Mouse (Mus musculus) liver, embryonic 14.5 days (tissue): ENCODE results near the gene Slc25a39. TPM values are rescaled to one million over a fixed set of nuclear protein-coding genes. Genes with fewer than 3 reads are reported as not detected.

Experiments used
- ATAC-seq: fragments of 200-750 bp; cut with Nextera tagmentation; 2 replicates; pipeline ENCODE4 v1.8.0; 2017; ENCODE audit warnings: moderate number of reproducible peaks, mild to moderate bottlenecking, moderate library complexity; ENCODE audit not compliant: insufficient read depth
- DNase-seq, 3 experiments: peaks; one replicate each; pipeline ENCODE4 v3.0.0-alpha.2; 2012 to 2013; ENCODE audit warnings: low read depth in 3 of 3, low spot score in 3 of 3
- H3K27ac ChIP-seq: fragments of 300-500 bp; sonication (generic); 2 replicates; pipeline ENCODE4 v1.5.1; 2014; ENCODE audit warnings: moderate library complexity, mild to moderate bottlenecking, control low read depth, inconsistent platforms
- H3K27me3 ChIP-seq: fragments of 300-500 bp; sonication (generic); 2 replicates; pipeline ENCODE4 v1.6.1; 2014; ENCODE audit warnings: mild to moderate bottlenecking, low read length, moderate library complexity; ENCODE audit not compliant: control insufficient read depth, insufficient read depth
- H3K36me3 ChIP-seq: fragments of 300-500 bp; sonication (generic); replicated peaks from 2 replicates; pipeline ENCODE4 v1.6.1; 2014; ENCODE audit warnings: low read depth; ENCODE audit not compliant: control insufficient read depth, insufficient read depth
- H3K4me1 ChIP-seq, 2 experiments: fragments of 200-500 bp in 1 of 2; fragments of 300-500 bp in 1 of 2; sonication (generic) in 1 of 2; replicated peaks; 2 replicates each; pipeline ENCODE4 v1.6.1; 2012 to 2014; ENCODE audit warnings: antibody characterized with exemption in 1 of 2, inconsistent platforms in 1 of 2, low read length in 1 of 2; ENCODE audit not compliant: control insufficient read depth in 2 of 2, insufficient read depth in 2 of 2
- H3K4me2 ChIP-seq: fragments of 300-500 bp; sonication (generic); 2 replicates; pipeline ENCODE4 v1.6.1; 2014; ENCODE audit warnings: low read depth, mild to moderate bottlenecking, control low read depth, moderate library complexity
- H3K4me3 ChIP-seq, 2 experiments: fragments of 200-500 bp in 1 of 2; fragments of 300-500 bp in 1 of 2; sonication (generic) in 1 of 2; 2 replicates each; pipeline ENCODE4 v1.5.1; 2012 to 2014; ENCODE audit warnings: low read depth in 2 of 2, low read length in 2 of 2, mild to moderate bottlenecking in 2 of 2, control low read depth in 1 of 2, inconsistent platforms in 1 of 2, moderate library complexity in 1 of 2; ENCODE audit not compliant: insufficient read depth in 1 of 2
- H3K9ac ChIP-seq: fragments of 300-500 bp; sonication (generic); replicated peaks from 2 replicates; pipeline ENCODE4 v1.6.1; 2014; ENCODE audit warnings: mild to moderate bottlenecking, control low read depth, moderate library complexity
- H3K9me3 ChIP-seq: fragments of 300-500 bp; sonication (generic); 2 replicates; pipeline ENCODE4 v1.6.1; 2016; ENCODE audit warnings: low read length, mixed read lengths; ENCODE audit not compliant: control insufficient read depth
- CTCF ChIP-seq: IDR thresholded peaks from 2 replicates; pipeline ENCODE4 v1.5.1; 2016; ENCODE audit warnings: antibody characterized with exemption, low read depth, control low read depth
- EP300 ChIP-seq: IDR thresholded peaks from 2 replicates; pipeline ENCODE4 v1.6.1; 2016; ENCODE audit warnings: antibody characterized with exemption, low read depth
- WGBS: fragments of 180-500 bp; shearing (Covaris S2); extraction: QIAGEN DNeasy Blood & Tissue Kit; methylation state at CpG from one replicate; pipeline ENCODE4 v1.1.7; 2014; ENCODE audit not compliant: insufficient replicate concordance; 5-methylcytosine and 5-hydroxymethylcytosine counted together
- polyA plus RNA-seq, 2 experiments: library from polyadenylated mRNA; depleted of rRNA in 1 of 2; stranded (reverse) in 1 of 2; unstranded in 1 of 2; fragments of >200 nt; fragmentation: Nextera tagmentation in 1 of 2; extraction: Ambion mirVana in 1 of 2; gene quantifications; 2 replicates each; pipeline versions ENCODE4 v1.2.1 to v1.2.3; 2012 to 2014

The Slc25a39 gene
- polyA plus RNA-seq, 2 experiments: 167 to 339 TPM

DNA sequence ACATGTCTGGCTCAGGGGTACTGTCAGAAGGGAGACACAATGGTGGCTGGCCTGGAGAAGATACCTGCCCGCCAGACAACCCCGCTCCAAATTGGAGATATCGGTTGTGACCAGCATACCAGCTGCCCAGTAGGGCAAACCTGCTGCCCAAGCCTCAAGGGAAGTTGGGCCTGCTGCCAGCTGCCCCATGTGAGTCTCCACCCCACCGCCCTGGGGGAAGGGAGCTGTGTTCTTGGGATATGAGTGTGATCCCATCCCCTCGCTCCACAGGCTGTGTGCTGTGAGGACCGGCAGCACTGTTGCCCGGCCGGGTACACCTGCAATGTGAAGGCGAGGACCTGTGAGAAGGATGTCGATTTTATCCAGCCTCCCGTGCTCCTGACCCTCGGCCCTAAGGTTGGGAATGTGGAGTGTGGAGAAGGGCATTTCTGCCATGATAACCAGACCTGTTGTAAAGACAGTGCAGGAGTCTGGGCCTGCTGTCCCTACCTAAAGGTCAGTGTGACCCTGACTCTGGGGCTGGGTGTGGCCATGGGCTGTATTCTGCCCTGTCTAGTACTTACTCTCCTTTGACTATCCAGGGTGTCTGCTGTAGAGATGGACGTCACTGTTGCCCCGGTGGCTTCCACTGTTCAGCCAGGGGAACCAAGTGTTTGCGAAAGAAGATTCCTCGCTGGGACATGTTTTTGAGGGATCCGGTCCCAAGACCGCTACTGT is 28.2 kb upstream of the Slc25a39 start:
- H3K27ac ChIP-seq: no peak overlapping the region
- ATAC-seq (no peak), DNase-seq (no peak)
- H3K4me1 ChIP-seq: 0 out of 4 replicates have a peak, but pooled peaks cover 0 to 6% of the 10 kb centered on the region in 2 experiments
- H3K27me3 ChIP-seq: peaks cover 23% of the 10 kb centered on the region
- H3K4me3 ChIP-seq: no peak overlapping the region
- no peak overlapping the region for H3K4me2 ChIP-seq
- no peak overlapping the region for H3K9ac ChIP-seq
- TF ChIP-seq CTCF: no peak
- no peak for TF ChIP-seq EP300
- H3K9me3 ChIP-seq: no peaks in the 10 kb centered on the region
- 79% methylated on average over 18 of the region's 18 CpGs for WGBS
- H3K36me3 ChIP-seq: no peaks in the 10 kb centered on the region

DNA sequence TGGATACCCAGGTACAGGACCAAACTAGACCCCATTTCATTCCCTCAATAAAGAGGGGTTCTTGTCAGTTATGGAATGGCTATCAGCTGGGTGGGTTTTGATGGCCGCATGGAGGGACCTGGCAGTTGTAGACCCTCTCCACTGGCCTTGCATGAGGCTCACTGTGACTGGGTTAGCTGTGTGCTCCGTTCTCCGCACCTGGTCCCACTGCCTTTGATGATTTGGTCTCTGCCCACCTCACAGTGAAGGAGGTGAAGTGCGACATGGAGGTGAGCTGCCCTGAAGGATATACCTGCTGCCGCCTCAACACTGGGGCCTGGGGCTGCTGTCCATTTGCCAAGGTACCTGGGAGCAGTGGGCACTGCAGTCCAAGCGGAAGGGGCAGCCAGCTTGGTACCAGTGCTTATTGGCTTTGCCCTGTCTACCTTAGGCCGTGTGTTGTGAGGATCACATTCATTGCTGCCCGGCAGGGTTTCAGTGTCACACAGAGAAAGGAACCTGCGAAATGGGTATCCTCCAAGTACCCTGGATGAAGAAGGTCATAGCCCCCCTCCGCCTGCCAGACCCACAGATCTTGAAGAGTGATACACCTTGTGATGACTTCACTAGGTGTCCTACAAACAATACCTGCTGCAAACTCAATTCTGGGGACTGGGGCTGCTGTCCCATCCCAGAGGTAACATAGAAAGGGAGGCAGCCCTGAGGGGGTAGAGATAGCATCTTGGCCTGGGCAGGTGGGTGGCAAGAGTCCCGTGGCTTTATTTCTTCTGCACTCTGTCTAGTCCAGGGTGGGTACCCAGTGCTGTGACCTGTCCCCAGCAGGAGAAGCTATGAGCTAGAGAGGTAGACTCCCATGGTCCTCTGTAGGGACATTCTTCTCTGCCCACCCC is 27.3 kb upstream of the Slc25a39 start:
- WGBS: 79% methylated on average over 11 of the region's 11 CpGs
- Histone ChIP-seq H3K9ac (no peak overlapping the region), H3K4me1 (peaks cover 0 to 6% of the 10 kb centered on the region in 2 experiments; a peak in 2 of 4 replicates), H3K36me3 (no peaks in the 10 kb centered on the region), H3K4me2 (no peak overlapping the region), H3K27ac (no peak overlapping the region), H3K9me3 (no peaks in the 10 kb centered on the region), H3K27me3 (peaks cover 23% of the 10 kb centered on the region), H3K4me3 (no peak overlapping the region)
- ATAC-seq (no peak), DNase-seq (no peak)
- TF ChIP-seq EP300 (no peak), CTCF (no peak)

- H3K4me3 ChIP-seq: no peak overlapping the region
- H3K4me2 ChIP-seq: no peak overlapping the region
- H3K4me1 ChIP-seq: peaks cover 5 to 12% of the 10 kb centered on the region in 2 experiments; a peak in 3 of 4 replicates
- peak; percentile 62 to 74 (median 66) for DNase-seq
- 16% methylated on average over 7 of the region's 7 CpGs for WGBS
- H3K27me3 ChIP-seq: peaks cover 19% of the 10 kb centered on the region
- H3K9ac ChIP-seq: no peak overlapping the region
- ATAC-seq: peak; percentile 17; the same call in 1 of the 2 replicates
- H3K9me3 ChIP-seq: no peaks in the 10 kb centered on the region
- H3K27ac ChIP-seq: no peak overlapping the region
- H3K36me3 ChIP-seq: no peaks in the 10 kb centered on the region
- TF ChIP-seq CTCF: peak; percentile 98
- TF ChIP-seq EP300: no peak
Observed at GRCm38 (mm10) chr11:102434406-102434805, 26.7 kb upstream of the Slc25a39 start.

- Histone ChIP-seq H3K27ac (no peak overlapping the region), H3K4me3 (no peak overlapping the region), H3K4me1 (peaks cover 5 to 14% of the 10 kb centered on the region in 2 experiments; a peak in 3 of 4 replicates), H3K9me3 (no peaks in the 10 kb centered on the region), H3K9ac (no peak overlapping the region), H3K27me3 (peaks cover 19% of the 10 kb centered on the region), H3K4me2 (no peak overlapping the region), H3K36me3 (no peaks in the 10 kb centered on the region)
- ATAC-seq (no peak), DNase-seq (no peak)
- 85% methylated on average over 7 of the region's 7 CpGs for WGBS
- TF ChIP-seq EP300: no peak
- no peak for TF ChIP-seq CTCF
Observed at GRCm38 (mm10) chr11:102433866-102434265, 26.1 kb upstream of the Slc25a39 start.

DNA sequence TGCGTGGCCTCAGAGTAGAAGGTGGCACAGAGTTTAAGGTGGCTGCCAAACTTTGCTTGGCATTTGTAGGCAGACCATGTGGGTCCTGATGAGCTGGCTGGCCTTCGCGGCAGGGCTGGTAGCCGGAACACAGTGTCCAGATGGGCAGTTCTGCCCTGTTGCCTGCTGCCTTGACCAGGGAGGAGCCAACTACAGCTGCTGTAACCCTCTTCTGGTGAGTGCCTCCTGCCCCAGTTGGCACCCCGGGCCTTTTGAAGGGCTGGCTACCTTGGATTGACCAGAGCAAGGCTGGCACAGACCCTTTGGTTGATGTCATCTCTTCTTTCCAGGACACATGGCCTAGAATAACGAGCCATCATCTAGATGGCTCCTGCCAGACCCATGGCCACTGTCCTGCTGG is 25.1 kb upstream of the Slc25a39 start:
- H3K4me3 ChIP-seq: no peak overlapping the region
- no peak overlapping the region for H3K9ac ChIP-seq
- DNase-seq (no peak), ATAC-seq (no peak)
- no peaks in the 10 kb centered on the region for H3K36me3 ChIP-seq
- 73% methylated on average over 6 of the region's 6 CpGs for WGBS
- no peaks in the 10 kb centered on the region for H3K9me3 ChIP-seq
- H3K27ac ChIP-seq: no peak overlapping the region
- TF ChIP-seq CTCF: no peak
- no peak for TF ChIP-seq EP300
- no peak overlapping the region for H3K4me2 ChIP-seq
- H3K4me1 ChIP-seq: peaks cover 5 to 14% of the 10 kb centered on the region in 2 experiments; a peak in 3 of 4 replicates
- peaks cover 10% of the 10 kb centered on the region for H3K27me3 ChIP-seq
